Mouse (Mus musculus): ENCODE measurements around the gene Nop14. TPM values are rescaled to one million over a fixed set of nuclear protein-coding genes. Genes with fewer than 3 reads are reported as not detected.
"Not testable (repeated sequence)": the region's sequence is repeated elsewhere in the genome, so short reads cannot be mapped to it uniquely, and the experiment has no call there.

The Nop14 gene
- total and polyA plus RNA-seq, 3 experiments = 39.5 to 56.8 (median 48.1) TPM

GRCm38 (mm10) chr5:34604576-34604975 lies 55.4 kb downstream of the Nop14 start:
- Histone ChIP-seq H3K4me3 (ENCODE audit: low read depth, low read length) (no peak overlapping the region), H3K27me3 (ENCODE audit: insufficient read depth, low read length) (no peaks in the 10 kb centered on the region), H3K4me1 (ENCODE audit: insufficient read depth, low read depth, low read length) (peaks cover 2% of the 10 kb centered on the region; the same call in 1 of the 2 replicates), H3K36me3 (replicated peaks) (peaks cover 74% of the 10 kb centered on the region), H3K9me3 (replicated peaks) (no peaks in the 10 kb centered on the region)
- no peak for ATAC-seq (ENCODE audit: extremely low read depth, insufficient number of reproducible peaks, low FRiP score, poor library complexity, severe bottlenecking)
- TF ChIP-seq GATA1 (IDR thresholded peaks at IDR 0.05; ENCODE audit: borderline replicate concordance, low read length) (no peak), POLR2AphosphoS5 (IDR thresholded peaks at IDR 0.05; ENCODE audit: insufficient replicate concordance, low read depth, low read length) (no peak), CTCF (IDR thresholded peaks at IDR 0.05; ENCODE audit: low read depth, low read length) (no peak), TAL1 (conservative IDR thresholded peaks at IDR 0.05; ENCODE audit: low read depth, low read length) (no peak), GATA2 (IDR thresholded peaks at IDR 0.05; ENCODE audit: borderline replicate concordance, low read depth, low read length) (no peak)
- no peak for DNase-seq (ENCODE audit: low spot score)

- Histone ChIP-seq H3K27me3 (ENCODE audit: insufficient read depth, low read length) (no peaks in the 10 kb centered on the region), H3K4me1 (ENCODE audit: insufficient read depth, low read depth, low read length) (peaks cover 8% of the 10 kb centered on the region), H3K36me3 (replicated peaks) (peaks cover 41% of the 10 kb centered on the region), H3K9me3 (replicated peaks) (no peaks in the 10 kb centered on the region), H3K4me3 (ENCODE audit: low read depth, low read length) (no peak overlapping the region)
- DNase-seq (ENCODE audit: low spot score) (no peak), ATAC-seq (ENCODE audit: extremely low read depth, insufficient number of reproducible peaks, low FRiP score, poor library complexity, severe bottlenecking) (no peak)
- no peak for TF ChIP-seq TAL1 (conservative IDR thresholded peaks at IDR 0.05; ENCODE audit: low read depth, low read length)
- no peak for TF ChIP-seq POLR2AphosphoS5 (IDR thresholded peaks at IDR 0.05; ENCODE audit: insufficient replicate concordance, low read depth, low read length)
- TF ChIP-seq GATA1 (IDR thresholded peaks at IDR 0.05; ENCODE audit: borderline replicate concordance, low read length) = no peak
- no peak for TF ChIP-seq GATA2 (IDR thresholded peaks at IDR 0.05; ENCODE audit: borderline replicate concordance, low read depth, low read length)
- TF ChIP-seq CTCF (IDR thresholded peaks at IDR 0.05; ENCODE audit: low read depth, low read length) = no peak
Observed at GRCm38 (mm10) chr5:34593202-34593727, 66.7 kb downstream of the Nop14 start.

- H3K36me3 ChIP-seq (replicated peaks) = peaks cover 38% of the 10 kb centered on the region
- H3K4me1 ChIP-seq (ENCODE audit: insufficient read depth, low read depth, low read length) = peaks cover 11% of the 10 kb centered on the region
- no peak overlapping the region for H3K4me3 ChIP-seq (ENCODE audit: low read depth, low read length)
- DNase-seq (ENCODE audit: low spot score) (no peak), ATAC-seq (ENCODE audit: extremely low read depth, insufficient number of reproducible peaks, low FRiP score, poor library complexity, severe bottlenecking) (no peak)
- no peaks in the 10 kb centered on the region for H3K27me3 ChIP-seq (ENCODE audit: insufficient read depth, low read length)
- no peaks in the 10 kb centered on the region for H3K9me3 ChIP-seq (replicated peaks)
- no peak for TF ChIP-seq GATA2 (IDR thresholded peaks at IDR 0.05; ENCODE audit: borderline replicate concordance, low read depth, low read length)
- no peak for TF ChIP-seq GATA1 (IDR thresholded peaks at IDR 0.05; ENCODE audit: borderline replicate concordance, low read length)
- no peak for TF ChIP-seq POLR2AphosphoS5 (IDR thresholded peaks at IDR 0.05; ENCODE audit: insufficient replicate concordance, low read depth, low read length)
- TF ChIP-seq CTCF (IDR thresholded peaks at IDR 0.05; ENCODE audit: low read depth, low read length) = no peak
- no peak for TF ChIP-seq TAL1 (conservative IDR thresholded peaks at IDR 0.05; ENCODE audit: low read depth, low read length)
Observed at GRCm38 (mm10) chr5:34592666-34593065, 67.3 kb downstream of the Nop14 start.

GRCm38 (mm10) chr5:34592224-34592623 lies 67.7 kb downstream of the Nop14 start:
- not testable (repeated sequence) for DNase-seq (ENCODE audit: low spot score); H3K9me3 ChIP-seq (replicated peaks)
- H3K36me3 ChIP-seq (replicated peaks) = peaks cover 36% of the 10 kb centered on the region

GRCm38 (mm10) chr5:34591388-34592004 lies 68.5 kb downstream of the Nop14 start:
- H3K27me3 ChIP-seq (ENCODE audit: insufficient read depth, low read length) = no peaks in the 10 kb centered on the region
- H3K36me3 ChIP-seq (replicated peaks) = peaks cover 33% of the 10 kb centered on the region
- no peak overlapping the region for H3K4me3 ChIP-seq (ENCODE audit: low read depth, low read length)
- no peak for DNase-seq (ENCODE audit: low spot score)
- no peak for ATAC-seq (ENCODE audit: extremely low read depth, insufficient number of reproducible peaks, low FRiP score, poor library complexity, severe bottlenecking)
- TF ChIP-seq GATA1 (IDR thresholded peaks at IDR 0.05; ENCODE audit: borderline replicate concordance, low read length) (no peak), GATA2 (IDR thresholded peaks at IDR 0.05; ENCODE audit: borderline replicate concordance, low read depth, low read length) (no peak), TAL1 (conservative IDR thresholded peaks at IDR 0.05; ENCODE audit: low read depth, low read length) (no peak), POLR2AphosphoS5 (IDR thresholded peaks at IDR 0.05; ENCODE audit: insufficient replicate concordance, low read depth, low read length) (no peak), CTCF (IDR thresholded peaks at IDR 0.05; ENCODE audit: low read depth, low read length) (no peak)
- peaks cover 9% of the 10 kb centered on the region for H3K4me1 ChIP-seq (ENCODE audit: insufficient read depth, low read depth, low read length)
- H3K9me3 ChIP-seq (replicated peaks) = no peaks in the 10 kb centered on the region

More at GRCm38 (mm10) chr5:34592224-34592623, 67.7 kb downstream of the Nop14 start:
- H3K4me1 ChIP-seq (ENCODE audit: insufficient read depth, low read depth, low read length) = peaks cover 11% of the 10 kb centered on the region
- H3K4me3 ChIP-seq (ENCODE audit: low read depth, low read length); H3K27me3 ChIP-seq (ENCODE audit: insufficient read depth, low read length); ATAC-seq (ENCODE audit: extremely low read depth, insufficient number of reproducible peaks, low FRiP score, poor library complexity, severe bottlenecking): not testable (repeated sequence)

- DNase-seq (ENCODE audit: low spot score) (no peak), ATAC-seq (ENCODE audit: extremely low read depth, insufficient number of reproducible peaks, low FRiP score, poor library complexity, severe bottlenecking) (no peak)
- H3K27me3 ChIP-seq (ENCODE audit: insufficient read depth, low read length) = no peaks in the 10 kb centered on the region
- H3K4me3 ChIP-seq (ENCODE audit: low read depth, low read length) = no peak overlapping the region
- TF ChIP-seq POLR2AphosphoS5 (IDR thresholded peaks at IDR 0.05; ENCODE audit: insufficient replicate concordance, low read depth, low read length) (no peak), TAL1 (conservative IDR thresholded peaks at IDR 0.05; ENCODE audit: low read depth, low read length) (no peak), CTCF (IDR thresholded peaks at IDR 0.05; ENCODE audit: low read depth, low read length) (no peak), GATA2 (IDR thresholded peaks at IDR 0.05; ENCODE audit: borderline replicate concordance, low read depth, low read length) (no peak), GATA1 (IDR thresholded peaks at IDR 0.05; ENCODE audit: borderline replicate concordance, low read length) (no peak)
- H3K36me3 ChIP-seq (replicated peaks) = peaks cover 38% of the 10 kb centered on the region
- H3K9me3 ChIP-seq (replicated peaks) = no peaks in the 10 kb centered on the region
- H3K4me1 ChIP-seq (ENCODE audit: insufficient read depth, low read depth, low read length) = peaks cover 9% of the 10 kb centered on the region
Observed at GRCm38 (mm10) chr5:34590702-34591101, 69.2 kb downstream of the Nop14 start.
